Mouse (Mus musculus) kidney, postnatal 4 days (tissue): ENCODE results near the gene Gabpb2.
A peak's percentile ranks its signal among the peaks of the same experiment; 100 is the strongest.
"Not testable (repeated sequence)": the region's sequence is repeated elsewhere in the genome, so short reads cannot be mapped to it uniquely, and the experiment has no call there.

Experiments
- DNase-seq, 2 experiments: peaks; one replicate each; pipeline ENCODE4 v3.0.0; 2021; ENCODE audit warnings: mixed read lengths in 2 of 2

The Gabpb2 gene

GRCm38 (mm10) chr3:95159987-95160963 is 57.4 kb downstream of the Gabpb2 start, which contains the start of gene Sema6c:
TSS of gene Sema6c (plus strand) at chr3:95160457.
- DNase-seq: peak; percentile 91 to 94

- DNase-seq: no peak
Observed at GRCm38 (mm10) chr3:95159511-95159986, 58.2 kb downstream of the Gabpb2 start.

GRCm38 (mm10) chr3:95153874-95154273 is 63.8 kb downstream of the Gabpb2 start:
- DNase-seq: peak; percentile 64 to 67

GRCm38 (mm10) chr3:95147924-95148323 is 69.8 kb downstream of the Gabpb2 start:
- no peak for DNase-seq

- DNase-seq: peak; percentile 92 to 93
Observed at GRCm38 (mm10) chr3:95142617-95143011, 75.1 kb downstream of the Gabpb2 start.

GRCm38 (mm10) chr3:95141952-95142616 is 75.6 kb downstream of the Gabpb2 start, which contains the start of gene Tnfaip8l2:
TSS of gene Tnfaip8l2 (minus strand) at chr3:95142360.
- DNase-seq: no peak

GRCm38 (mm10) chr3:95141474-95141873 is 76.2 kb downstream of the Gabpb2 start:
- DNase-seq: no peak

GRCm38 (mm10) chr3:95140795-95141194 is 76.9 kb downstream of the Gabpb2 start:
- DNase-seq: no peak

- DNase-seq: no peak
Observed at GRCm38 (mm10) chr3:95140289-95140595, 77.5 kb downstream of the Gabpb2 start.

- DNase-seq: no peak
Observed at GRCm38 (mm10) chr3:95139586-95140288, 78.0 kb downstream of the Gabpb2 start.

GRCm38 (mm10) chr3:95136336-95136735 is 81.4 kb downstream of the Gabpb2 start:
- no peak for DNase-seq

GRCm38 (mm10) chr3:95135433-95136052 is 82.2 kb downstream of the Gabpb2 start:
- DNase-seq: no peak

GRCm38 (mm10) chr3:95135023-95135422 is 82.7 kb downstream of the Gabpb2 start:
- peak; percentile 79 to 83 for DNase-seq

- DNase-seq: not testable (repeated sequence)
Observed at GRCm38 (mm10) chr3:95134133-95134532, 83.6 kb downstream of the Gabpb2 start.

- peak; percentile 89 to 93 for DNase-seq
Observed at GRCm38 (mm10) chr3:95133680-95134101, 84.0 kb downstream of the Gabpb2 start, which contains the start of the genes Scnm1 and Lysmd1. TSS of gene Scnm1 (minus strand) at chr3:95134011. TSS of gene Lysmd1 (plus strand) at chr3:95134088.

- no peak for DNase-seq
Observed at GRCm38 (mm10) chr3:95133176-95133575, 84.5 kb downstream of the Gabpb2 start.

- not testable (repeated sequence) for DNase-seq
Observed at GRCm38 (mm10) chr3:95132389-95132788, 85.3 kb downstream of the Gabpb2 start.
